Mouse (Mus musculus) thymus, adult 2 months (tissue): Measurements from ENCODE around the gene Ntrk2. TPM values are rescaled to one million over a fixed set of nuclear protein-coding genes. Genes with fewer than 3 reads are reported as not detected.

Source experiments
- DNase-seq: peaks from one replicate; pipeline ENCODE4 v3.0.0; 2021
- H3K27ac ChIP-seq: fragments of 200-500 bp; 2 replicates; pipeline ENCODE4 v1.5.1; 2012; ENCODE audit warnings: low read length, control low read depth; ENCODE audit not compliant: control insufficient read depth, insufficient read depth
- H3K27me3 ChIP-seq: fragments of 200-500 bp; 2 replicates; pipeline ENCODE4 v1.6.1; 2012; ENCODE audit warnings: mild to moderate bottlenecking, low read length, moderate library complexity, mixed read lengths; ENCODE audit not compliant: control insufficient read depth, insufficient read depth
- H3K36me3 ChIP-seq: fragments of 200-500 bp; 2 replicates; pipeline ENCODE4 v1.6.1; 2012; ENCODE audit warnings: mild to moderate bottlenecking, low read length, moderate library complexity; ENCODE audit not compliant: control insufficient read depth, insufficient read depth
- H3K4me1 ChIP-seq: fragments of 200-500 bp; replicated peaks from 2 replicates; pipeline ENCODE4 v1.6.1; 2012; ENCODE audit warnings: low read length; ENCODE audit not compliant: control insufficient read depth, insufficient read depth
- H3K4me3 ChIP-seq: fragments of 200-500 bp; 2 replicates; pipeline ENCODE4 v1.5.1; 2012; ENCODE audit warnings: mild to moderate bottlenecking, low read length, control low read depth, moderate library complexity; ENCODE audit not compliant: control insufficient read depth, insufficient read depth
- CTCF ChIP-seq: fragments of 200-500 bp; IDR thresholded peaks from 2 replicates; pipeline ENCODE4 v1.5.1; 2012; ENCODE audit warnings: mild to moderate bottlenecking, control low read depth, low read length, moderate library complexity, borderline replicate concordance; ENCODE audit not compliant: control insufficient read depth, poor library complexity, insufficient read depth; ENCODE audit errors: extremely low read depth
- POLR2A ChIP-seq: fragments of 200-500 bp; IDR thresholded peaks from 2 replicates; pipeline ENCODE4 v1.6.1; 2012; ENCODE audit warnings: mild to moderate bottlenecking, low read length, control low read depth, moderate library complexity; ENCODE audit not compliant: control insufficient read depth, poor library complexity, insufficient read depth; ENCODE audit errors: extremely low read depth
- WGBS: fragments of 180-500 bp; shearing (Covaris S2); methylation state at CpG from one replicate; pipeline ENCODE4 v1.1.7; 2018; 5-methylcytosine and 5-hydroxymethylcytosine counted together
- polyA plus RNA-seq: library from polyadenylated mRNA; depleted of rRNA; stranded (reverse); fragments of >200 nt; gene quantifications from 2 replicates; pipeline ENCODE4 v1.2.3, GENCODE M21; 2012

The Ntrk2 gene
- polyA plus RNA-seq, 1 experiment, result 5.7 TPM

- Histone ChIP-seq H3K4me3 (no peak overlapping the region), H3K27me3 (no peaks in the 10 kb centered on the region; the same call in 1 of the 2 replicates), H3K36me3 (no peaks in the 10 kb centered on the region), H3K4me1 (no peaks in the 10 kb centered on the region; the same call in 1 of the 2 replicates), H3K27ac (no peak overlapping the region)
- 5% methylated on average over 50 of the region's 50 CpGs for WGBS
- no peak for TF ChIP-seq CTCF
- TF ChIP-seq POLR2A, result no peak
- no peak for DNase-seq
Measured at GRCm38 (mm10) chr13:58807629-58808363, 1.4 kb downstream of the Ntrk2 start.

- Histone ChIP-seq H3K36me3 (no peaks in the 10 kb centered on the region), H3K4me3 (no peak overlapping the region), H3K27ac (no peak overlapping the region), H3K4me1 (no peaks in the 10 kb centered on the region; the same call in 1 of the 2 replicates), H3K27me3 (no peaks in the 10 kb centered on the region; the same call in 1 of the 2 replicates)
- TF ChIP-seq CTCF (no peak), POLR2A (no peak)
- DNase-seq, result no peak
- 8% methylated on average over 32 of the region's 32 CpGs for WGBS
Measured at GRCm38 (mm10) chr13:58808381-58808821, 2.0 kb downstream of the Ntrk2 start.

DNA sequence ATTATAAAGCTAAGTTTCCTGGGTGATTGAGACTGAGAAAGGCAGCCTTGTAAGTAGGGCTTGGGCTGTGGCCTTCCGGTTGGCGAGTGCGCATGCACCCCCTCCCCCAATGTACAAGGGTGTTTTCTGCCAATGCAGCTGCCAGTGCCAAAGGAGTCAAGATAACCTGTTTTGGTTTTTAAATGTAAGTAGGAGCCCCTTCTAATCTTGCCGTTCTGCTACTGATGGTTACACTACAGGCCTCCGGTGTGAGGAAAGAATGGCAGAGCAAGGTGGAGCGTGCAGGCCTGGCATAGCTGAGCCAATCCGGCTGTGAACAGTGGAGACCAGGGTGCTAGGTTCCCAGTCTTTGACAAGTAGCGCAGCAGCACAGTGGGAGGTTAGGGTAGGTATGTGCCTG is 3.6 kb downstream of the Ntrk2 start:
- H3K4me1 ChIP-seq, result no peaks in the 10 kb centered on the region; the same call in 1 of the 2 replicates
- TF ChIP-seq CTCF (no peak), POLR2A (no peak)
- H3K4me3 ChIP-seq, result no peak overlapping the region
- no peaks in the 10 kb centered on the region; the same call in 1 of the 2 replicates for H3K27me3 ChIP-seq
- WGBS, result 88% methylated on average over 8 of the region's 8 CpGs
- no peak overlapping the region for H3K27ac ChIP-seq
- DNase-seq, result no peak
- H3K36me3 ChIP-seq, result no peaks in the 10 kb centered on the region

GRCm38 (mm10) chr13:58824752-58825151 is 18.4 kb downstream of the Ntrk2 start:
- Histone ChIP-seq H3K27me3 (no peaks in the 10 kb centered on the region), H3K4me1 (no peaks in the 10 kb centered on the region), H3K36me3 (no peaks in the 10 kb centered on the region), H3K4me3 (no peak overlapping the region), H3K27ac (no peak overlapping the region)
- TF ChIP-seq POLR2A (no peak), CTCF (no peak)
- 92% methylated on average over 7 of the region's 7 CpGs for WGBS
- DNase-seq, result no peak

DNA sequence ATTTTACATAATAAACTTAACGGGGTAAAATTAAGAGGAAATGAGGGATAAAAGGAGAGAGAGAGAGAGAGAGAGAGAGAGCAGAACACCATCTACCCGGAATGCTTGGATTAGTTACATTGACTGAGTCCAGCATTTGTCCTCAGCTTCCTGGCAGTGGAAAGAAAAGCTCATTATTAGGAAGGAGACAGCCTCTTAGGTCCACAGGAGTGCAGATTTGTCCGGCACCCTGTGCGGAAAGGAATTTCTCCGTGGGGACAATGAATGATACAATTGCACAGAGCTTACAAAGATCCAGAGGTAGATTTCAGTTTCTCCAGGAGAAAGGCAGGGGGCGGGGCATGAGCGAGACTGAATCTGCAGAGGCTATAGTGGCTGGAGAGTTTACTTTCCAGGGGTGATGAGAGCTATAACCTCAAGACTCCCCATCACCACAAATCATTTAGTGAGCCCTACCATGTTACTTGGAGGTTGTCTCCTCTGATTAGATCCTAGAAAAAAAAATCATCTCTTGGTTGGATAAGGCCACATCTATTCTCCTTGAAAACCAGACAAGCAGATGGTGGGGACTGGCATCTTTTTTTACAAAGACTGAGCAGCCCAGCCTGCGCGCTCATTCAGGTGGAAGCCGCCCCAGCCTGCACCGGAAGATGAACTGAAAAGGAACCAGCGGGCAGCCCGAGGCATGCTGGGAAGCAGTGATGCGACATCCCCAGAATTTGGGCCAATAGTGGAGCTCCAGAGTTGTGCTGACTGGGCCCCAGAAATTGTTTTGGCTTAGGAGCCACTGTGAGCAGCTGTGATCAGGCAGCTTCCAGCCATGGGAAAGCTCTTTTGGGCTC is 20.2 kb downstream of the Ntrk2 start:
- WGBS, result 86% methylated on average over 14 of the region's 14 CpGs

GRCm38 (mm10) chr13:58831999-58832398 is 25.6 kb downstream of the Ntrk2 start:
- no peaks in the 10 kb centered on the region for H3K36me3 ChIP-seq
- DNase-seq, result no peak
- WGBS, result 94% methylated on average over 4 of the region's 4 CpGs

More for the DNA sequence above, 20.2 kb downstream of the Ntrk2 start:
- no peaks in the 10 kb centered on the region for H3K4me1 ChIP-seq
- no peak overlapping the region for H3K4me3 ChIP-seq
- no peaks in the 10 kb centered on the region for H3K27me3 ChIP-seq
- no peaks in the 10 kb centered on the region for H3K36me3 ChIP-seq
- TF ChIP-seq CTCF (no peak), POLR2A (no peak)
- no peak overlapping the region for H3K27ac ChIP-seq
- no peak for DNase-seq

More at GRCm38 (mm10) chr13:58831999-58832398, 25.6 kb downstream of the Ntrk2 start:
- TF ChIP-seq POLR2A (no peak), CTCF (no peak)
- H3K4me1 ChIP-seq, result no peaks in the 10 kb centered on the region
- no peak overlapping the region for H3K27ac ChIP-seq
- H3K4me3 ChIP-seq, result no peak overlapping the region
- H3K27me3 ChIP-seq, result no peaks in the 10 kb centered on the region
